Mouse (Mus musculus) layer of hippocampus, adult 2 months (tissue): Measurements from ENCODE around the gene Slc35a2. TPM values are rescaled to one million over a fixed set of nuclear protein-coding genes. Genes with fewer than 3 reads are reported as not detected.
A peak's percentile ranks its signal among the peaks of the same experiment; 100 is the strongest.
"Not testable (repeated sequence)": the region's sequence is repeated elsewhere in the genome, so short reads cannot be mapped to it uniquely, and the experiment has no call there.

Experiments used
- DNase-seq, 2 experiments: peaks; one replicate each; pipeline ENCODE4 v3.0.0; 2022; ENCODE audit warnings: low spot score in 2 of 2
- H3K27ac ChIP-seq: fragments of 200-600 bp; 2 replicates; pipeline ENCODE4 v1.8.1; 2022
- H3K4me3 ChIP-seq: fragments of 200-600 bp; 2 replicates; pipeline ENCODE4 v1.8.1; 2022; ENCODE audit warnings: mild to moderate bottlenecking
- CTCF ChIP-seq: fragments of 200-600 bp; conservative IDR thresholded peaks from 2 replicates; pipeline ENCODE4 v1.8.1; 2022; ENCODE audit warnings: antibody characterized with exemption, mild to moderate bottlenecking, moderate library complexity
- total RNA-seq, 2 experiments: library from RNA; stranded (reverse); gene quantifications; 2 replicates each; pipeline ENCODE4 v1.2.3; 2021

The Slc35a2 gene
- total RNA-seq, 2 experiments from 2014 or later = 36.0 to 40.5 TPM

GRCm38 (mm10) chrX:7867141-7867540 is 16.7 kb upstream of the Slc35a2 start:
- no peak for DNase-seq
- Histone ChIP-seq H3K4me3 (no peak overlapping the region), H3K27ac (no peak overlapping the region)
- no peak for TF ChIP-seq CTCF

- Histone ChIP-seq H3K4me3 (no peak overlapping the region), H3K27ac (no peak overlapping the region)
- DNase-seq = no peak
- no peak for TF ChIP-seq CTCF
These were observed 15.3 kb upstream of the Slc35a2 start for GRCm38 (mm10) chrX:7868506-7868905.

- no peak for TF ChIP-seq CTCF
- DNase-seq = no peak
- Histone ChIP-seq H3K4me3 (no peak overlapping the region), H3K27ac (no peak overlapping the region)
These were observed 14.0 kb upstream of the Slc35a2 start for GRCm38 (mm10) chrX:7869826-7870225.

- peak; percentile 80 to 86 for DNase-seq
- no peak for TF ChIP-seq CTCF
- H3K27ac ChIP-seq = peak within 1 kb of the TSS; percentile 92
- H3K4me3 ChIP-seq = peak within 1 kb of the TSS; percentile 66
These were observed 5.8 kb upstream of the Slc35a2 start, which contains the start of gene Pim2 for GRCm38 (mm10) chrX:7878007-7878419. Pim2 (plus strand) TSS chrX:7878262.

GRCm38 (mm10) chrX:7878495-7878894 is 5.3 kb upstream of the Slc35a2 start:
- peak in 1 of 2 experiments; percentile 22 for DNase-seq
- no peak for TF ChIP-seq CTCF
- Histone ChIP-seq H3K27ac (peak overlapping the region; percentile 92), H3K4me3 (peak overlapping the region; percentile 66)

- H3K27ac ChIP-seq = peak overlapping the region; percentile 65; the same call in 1 of the 2 replicates
- peak; percentile 65 for TF ChIP-seq CTCF
- H3K4me3 ChIP-seq = peak overlapping the region; percentile 66
- DNase-seq = peak; percentile 53 to 67
These were observed 4.0 kb upstream of the Slc35a2 start for GRCm38 (mm10) chrX:7879819-7880218.

- Histone ChIP-seq H3K27ac (peak overlapping the region; percentile 97; the same call in 1 of the 2 replicates), H3K4me3 (peak overlapping the region; percentile 70)
- DNase-seq = no peak
- TF ChIP-seq CTCF = no peak
These were observed 14.4 kb downstream of the Slc35a2 start for GRCm38 (mm10) chrX:7898211-7898610.

- Histone ChIP-seq H3K4me3 (peak within 1 kb of the TSS; percentile 70), H3K27ac (peak within 1 kb of the TSS; percentile 97)
- DNase-seq = peak; percentile 82 to 92
- TF ChIP-seq CTCF = no peak
These were observed 15.3 kb downstream of the Slc35a2 start, which contains the start of the genes Pqbp1 and Timm17b for GRCm38 (mm10) chrX:7898880-7899874. Pqbp1 (minus strand) TSS chrX:7899269. Timm17b (plus strand) TSS chrX:7899357.

GRCm38 (mm10) chrX:7904441-7904840 is 20.6 kb downstream of the Slc35a2 start:
- no peak for DNase-seq
- Histone ChIP-seq H3K27ac (no peak overlapping the region), H3K4me3 (no peak overlapping the region)
- no peak for TF ChIP-seq CTCF

- no peak within 1 kb of the TSS for H3K4me3 ChIP-seq
- no peak for DNase-seq
- no peak within 1 kb of the TSS for H3K27ac ChIP-seq
- TF ChIP-seq CTCF = no peak
These were observed 23.9 kb downstream of the Slc35a2 start, which contains the start of gene Gm10491 for GRCm38 (mm10) chrX:7907735-7908134. Gm10491 (minus strand) TSS chrX:7907835.

- H3K4me3 ChIP-seq, DNase-seq: not testable (repeated sequence)
These were observed 25.4 kb downstream of the Slc35a2 start, which contains the start of gene Gm10490 for GRCm38 (mm10) chrX:7909242-7909641. Gm10490 (plus strand) TSS chrX:7909542.

GRCm38 (mm10) chrX:7910473-7910872 is 26.6 kb downstream of the Slc35a2 start:
- TF ChIP-seq CTCF = 0 out of 2 replicates have a peak, but pooled peaks have one; percentile 9
- no peak for DNase-seq
- no peak overlapping the region for H3K4me3 ChIP-seq
- no peak overlapping the region for H3K27ac ChIP-seq

More at GRCm38 (mm10) chrX:7909242-7909641, 25.4 kb downstream of the Slc35a2 start, which contains the start of gene Gm10490:
- H3K27ac ChIP-seq = not testable (repeated sequence)

GRCm38 (mm10) chrX:7915669-7916068 is 31.8 kb downstream of the Slc35a2 start:
- H3K27ac ChIP-seq, H3K4me3 ChIP-seq, DNase-seq: not testable (repeated sequence)
- TF ChIP-seq CTCF = peak; percentile 59
